23 mouse cellular contexts compared by ENCODE assay signal in the genomic region with DNA sequence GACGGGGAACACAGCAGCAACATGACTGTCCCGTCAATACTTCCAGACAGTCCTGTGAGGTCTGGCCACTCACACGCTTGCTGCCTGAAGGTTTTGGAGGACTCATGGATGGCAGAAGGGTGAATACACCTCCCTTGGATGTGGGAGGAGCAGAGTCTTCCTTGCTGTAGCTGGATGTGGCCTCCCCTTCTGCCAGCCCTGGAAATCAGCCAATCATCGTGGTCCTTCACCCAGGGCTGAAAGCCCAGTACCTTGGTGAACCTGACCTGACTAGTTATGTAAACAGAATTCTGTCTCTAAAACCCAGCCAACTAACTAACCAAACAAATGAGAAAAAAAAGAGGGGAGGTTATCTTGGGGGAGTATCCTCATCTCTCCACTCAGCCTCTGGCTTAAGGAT.
"Had no signal": no experiment of that assay in that cellular context is flagged by ENCODE, and none has a peak within 500 bp of the region (broad histone marks: within the 10 kb centered on the region; RNA-seq: fewer than 3 reads in every experiment).

No protein-coding gene starts in this region.

- H3K4me1 ChIP-seq: liver, embryonic 13.5 days; midbrain, embryonic 10.5 days; midbrain, embryonic 13.5 days; neural tube, embryonic 13.5 days; stomach, embryonic 15.5 days had no signal

- DNase-seq: kidney, adult 2 months; kidney, postnatal 25 days; layer of hippocampus, adult 9-11 months; liver, embryonic 13.5 days; lung, embryonic 14.5 days; lung, postnatal 10 days; lung, postnatal 36 days; right cerebral cortex, adult 18-20 months; right cerebral cortex, postnatal 14 days; right cerebral cortex, postnatal 4 days; thymus, adult 18-20 months; thymus, postnatal 36 days had no signal

- H3K27ac ChIP-seq: kidney, postnatal 0 days; layer of hippocampus, adult 2 months; left cerebral cortex, adult 2 months; limb, embryonic 13.5 days; liver, embryonic 13.5 days; midbrain, embryonic 10.5 days; midbrain, embryonic 13.5 days; neural tube, embryonic 13.5 days; stomach, embryonic 15.5 days had no signal

- ATAC-seq: intestine, postnatal 0 days; midbrain, embryonic 13.5 days; midbrain, embryonic 16.5 days had no signal

- H3K9ac ChIP-seq: liver, embryonic 13.5 days; lung, embryonic 14.5 days; midbrain, embryonic 13.5 days; neural tube, embryonic 13.5 days; stomach, embryonic 15.5 days had no signal

- H3K4me2 ChIP-seq: limb, embryonic 13.5 days; liver, embryonic 13.5 days; lung, embryonic 14.5 days; midbrain, embryonic 13.5 days; neural tube, embryonic 13.5 days; stomach, embryonic 15.5 days had no signal

- H3K27me3 ChIP-seq: limb, embryonic 13.5 days; midbrain, embryonic 13.5 days; neural tube, embryonic 13.5 days; stomach, embryonic 15.5 days had no signal

- H3K36me3 ChIP-seq: limb, embryonic 13.5 days; liver, embryonic 13.5 days; midbrain, embryonic 10.5 days; midbrain, embryonic 13.5 days; neural tube, embryonic 13.5 days; stomach, embryonic 15.5 days had no signal

- H3K9me3 ChIP-seq: limb, embryonic 13.5 days; liver, embryonic 13.5 days; midbrain, embryonic 10.5 days; midbrain, embryonic 13.5 days; neural tube, embryonic 13.5 days; stomach, embryonic 15.5 days had no signal

- H3K4me3 ChIP-seq: layer of hippocampus, adult 2 months; left cerebral cortex, adult 2 months; limb, embryonic 13.5 days; liver, embryonic 13.5 days; midbrain, embryonic 10.5 days; midbrain, embryonic 13.5 days; myocyte; neural tube, embryonic 13.5 days; stomach, embryonic 15.5 days had no signal
